Mouse (Mus musculus) central nervous system, embryonic 18 days (tissue): ENCODE data around the gene Mylk. TPM values are rescaled to one million over a fixed set of nuclear protein-coding genes. Genes with fewer than 3 reads are reported as not detected.

Experiments
- polyA plus RNA-seq: library from polyadenylated mRNA; depleted of rRNA; stranded (reverse); fragments of >200 nt; gene quantifications from 2 replicates; pipeline ENCODE4 v1.2.3, GENCODE M21; 2012; rRNA removed

Mylk gene
- polyA plus RNA-seq, result 5.5 and 7.1 TPM in 2 replicates

DNA sequence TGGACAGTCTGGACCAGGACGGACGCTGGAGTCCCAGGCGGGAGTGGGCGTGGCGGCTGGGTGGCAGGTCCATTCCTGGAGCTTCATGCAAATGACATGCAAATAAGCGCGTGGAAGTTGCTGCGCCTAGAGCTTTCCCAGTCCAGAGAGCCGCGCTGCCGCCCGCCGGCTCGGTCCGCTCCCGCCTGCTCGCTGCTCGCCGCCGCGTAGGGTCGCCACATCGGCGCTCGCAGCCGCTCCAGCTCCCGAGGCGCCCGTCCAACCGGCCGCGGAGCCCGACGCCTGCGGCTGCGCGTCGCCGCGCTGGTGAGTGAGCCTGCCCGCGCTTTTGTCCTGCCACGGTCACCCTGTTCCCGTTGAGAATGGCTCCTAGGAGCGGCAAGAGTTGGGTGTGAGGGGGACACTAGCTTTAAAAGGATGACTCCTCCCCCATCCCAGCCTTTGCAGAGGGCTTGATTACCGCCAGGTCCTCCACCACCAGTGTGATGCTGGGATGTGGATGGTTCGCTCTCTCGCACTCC lies at the start of gene Mylk:
Gene Mylk (plus strand): TSS at position 146 of the 521 bp plus-strand sequence.

DNA sequence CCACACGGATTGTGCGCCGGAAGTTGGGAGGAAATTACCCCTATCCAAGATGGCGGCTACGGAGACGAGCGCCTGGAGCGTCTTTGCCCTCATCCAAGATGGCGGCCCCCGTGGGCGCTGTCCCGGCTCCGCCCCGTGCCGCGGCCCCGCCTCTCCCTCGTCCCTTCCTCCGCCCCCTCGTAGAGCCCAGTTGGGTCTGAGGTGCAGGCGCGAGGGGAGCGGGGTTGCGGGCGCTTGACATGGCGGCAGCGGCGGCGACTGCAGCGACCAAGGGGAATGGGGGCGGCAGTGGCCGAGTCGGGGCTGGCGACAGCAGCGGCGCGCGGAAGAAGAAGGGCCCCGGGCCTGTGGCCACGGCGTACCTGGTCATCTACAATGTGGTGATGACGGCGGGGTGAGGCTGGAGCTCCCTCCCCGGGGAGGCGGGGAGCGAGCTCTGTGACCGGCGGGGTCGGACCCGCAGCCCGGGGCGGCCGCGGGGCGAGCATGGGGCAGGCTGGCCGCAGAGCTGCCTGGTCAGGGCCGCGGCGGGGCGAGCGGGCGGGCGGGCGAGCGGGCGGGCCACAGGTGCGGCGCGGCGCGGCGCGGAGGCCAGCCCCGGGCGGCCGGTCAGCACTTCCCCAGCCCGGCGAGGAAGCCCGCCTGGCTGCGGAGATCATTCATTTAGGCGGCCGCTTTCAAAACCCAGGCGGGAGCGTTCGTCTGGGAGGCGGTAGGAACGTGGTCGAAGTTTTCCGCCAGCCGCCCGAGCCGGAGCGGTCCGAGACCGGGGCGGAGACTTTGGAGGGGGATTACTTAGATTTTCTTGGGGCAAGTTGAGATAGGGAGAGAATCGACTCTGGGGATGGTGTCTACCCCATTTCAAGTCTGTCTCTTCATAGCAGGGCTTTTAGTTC lies 277.5 kb downstream of the Mylk start, which contains the start of gene Hacd2:
Gene Hacd2 (plus strand): TSS at position 187 of the 896 bp plus-strand sequence.

Other genes starting within 250 kb of the Mylk start
- 40.0 and 40.3 TPM in 2 replicates for gene Kalrn, start 171.7 kb upstream of the Mylk start, polyA plus RNA-seq
- gene Ropn1, start 95.3 kb upstream of the Mylk start, polyA plus RNA-seq, result not detected in 2 replicates
- gene Ccdc14, start 54.6 kb upstream of the Mylk start, polyA plus RNA-seq, result 4.7 and 4.8 TPM in 2 replicates